Mouse (Mus musculus) limb, embryonic 12.5 days (tissue): Measurements from ENCODE around the gene Gpbp1. TPM values are rescaled to one million over a fixed set of nuclear protein-coding genes. Genes with fewer than 3 reads are reported as not detected.

ENCODE experiments used
- ATAC-seq: fragments of 200-750 bp; cut with Nextera tagmentation; 2 replicates; pipeline ENCODE4 v1.8.0; 2017; ENCODE audit warnings: low read depth, moderate TSS enrichment; ENCODE audit not compliant: insufficient number of reproducible peaks, insufficient read depth, low FRiP score, low TSS enrichment
- H3K27ac ChIP-seq: fragments of 300-500 bp; sonication (generic); 2 replicates; pipeline ENCODE4 v1.5.1; 2016; ENCODE audit warnings: mild to moderate bottlenecking, moderate library complexity
- H3K27me3 ChIP-seq: fragments of 300-500 bp; sonication (generic); 2 replicates; pipeline ENCODE4 v1.6.1; 2016; ENCODE audit warnings: mild to moderate bottlenecking, moderate library complexity
- H3K36me3 ChIP-seq: fragments of 300-500 bp; sonication (generic); 2 replicates; pipeline ENCODE4 v1.6.1; 2016; ENCODE audit warnings: mild to moderate bottlenecking, moderate library complexity
- H3K4me1 ChIP-seq: fragments of 300-500 bp; sonication (generic); replicated peaks from 2 replicates; pipeline ENCODE4 v1.6.1; 2016
- H3K4me2 ChIP-seq: fragments of 300-500 bp; sonication (generic); 2 replicates; pipeline ENCODE4 v1.6.1; 2016; ENCODE audit warnings: mild to moderate bottlenecking, moderate library complexity
- H3K4me3 ChIP-seq: fragments of 300-500 bp; sonication (generic); replicated peaks from 2 replicates; pipeline ENCODE4 v1.5.1; 2016; ENCODE audit warnings: mild to moderate bottlenecking
- H3K9ac ChIP-seq: fragments of 300-500 bp; sonication (generic); replicated peaks from 2 replicates; pipeline ENCODE4 v1.6.1; 2016; ENCODE audit warnings: mild to moderate bottlenecking, moderate library complexity
- H3K9me3 ChIP-seq: fragments of 300-500 bp; sonication (generic); 2 replicates; pipeline ENCODE4 v1.6.1; 2016; ENCODE audit warnings: mild to moderate bottlenecking, moderate library complexity
- WGBS: fragments of 180-500 bp; shearing (Covaris S2); methylation state at CpG from one replicate; pipeline ENCODE4 v1.1.7; 2016; 5-methylcytosine and 5-hydroxymethylcytosine counted together
- polyA plus RNA-seq: library from polyadenylated mRNA; unstranded; fragments of >200 nt; fragmentation: Nextera tagmentation; extraction: Ambion mirVana; gene quantifications from 2 replicates; pipeline ENCODE4 v1.2.1, GENCODE M21; 2016

Gpbp1 gene
- polyA plus RNA-seq, 1 experiment from 2014 or later: 117 TPM

- no peak for ATAC-seq
- Histone ChIP-seq H3K9ac (no peak overlapping the region), H3K4me3 (no peak overlapping the region), H3K27ac (no peak overlapping the region), H3K4me2 (no peak overlapping the region), H3K4me1 (no peaks in the 10 kb centered on the region), H3K27me3 (no peaks in the 10 kb centered on the region), H3K36me3 (peaks cover 25% of the 10 kb centered on the region; the same call in 1 of the 2 replicates), H3K9me3 (no peaks in the 10 kb centered on the region)
- WGBS: 25% methylated on average over 1 of the region's 1 CpGs
Measured at GRCm38 (mm10) chr13:111461424-111461823, 28.5 kb downstream of the Gpbp1 start.

GRCm38 (mm10) chr13:111456790-111457189 lies 33.1 kb downstream of the Gpbp1 start:
- Histone ChIP-seq H3K9ac (no peak overlapping the region), H3K4me3 (no peak overlapping the region), H3K27ac (no peak overlapping the region), H3K27me3 (no peaks in the 10 kb centered on the region), H3K4me1 (no peaks in the 10 kb centered on the region), H3K9me3 (no peaks in the 10 kb centered on the region), H3K4me2 (no peak overlapping the region), H3K36me3 (peaks cover 19% of the 10 kb centered on the region)
- ATAC-seq: no peak
- 64% methylated on average over 2 of the region's 2 CpGs for WGBS

GRCm38 (mm10) chr13:111444325-111444724 lies 45.6 kb downstream of the Gpbp1 start:
- ATAC-seq: no peak
- Histone ChIP-seq H3K4me1 (no peaks in the 10 kb centered on the region), H3K9ac (no peak overlapping the region), H3K4me2 (no peak overlapping the region), H3K27ac (no peak overlapping the region), H3K9me3 (no peaks in the 10 kb centered on the region), H3K36me3 (peaks cover 23% of the 10 kb centered on the region), H3K27me3 (no peaks in the 10 kb centered on the region), H3K4me3 (no peak overlapping the region)

- H3K36me3 ChIP-seq: peaks cover 61% of the 10 kb centered on the region
- H3K4me3 ChIP-seq: no peak overlapping the region
- H3K9me3 ChIP-seq: no peaks in the 10 kb centered on the region
- WGBS: 88% methylated on average over 1 of the region's 1 CpGs
- ATAC-seq: no peak
- H3K9ac ChIP-seq: no peak overlapping the region
- no peaks in the 10 kb centered on the region for H3K4me1 ChIP-seq
- no peak overlapping the region for H3K27ac ChIP-seq
- no peaks in the 10 kb centered on the region for H3K27me3 ChIP-seq
- H3K4me2 ChIP-seq: no peak overlapping the region
Measured at GRCm38 (mm10) chr13:111431174-111431573, 58.7 kb downstream of the Gpbp1 start.

- no peak for ATAC-seq
- Histone ChIP-seq H3K4me3 (no peak overlapping the region), H3K36me3 (peaks cover 14% of the 10 kb centered on the region), H3K9ac (no peak overlapping the region), H3K9me3 (no peaks in the 10 kb centered on the region), H3K27me3 (no peaks in the 10 kb centered on the region), H3K27ac (no peak overlapping the region), H3K4me2 (no peak overlapping the region), H3K4me1 (no peaks in the 10 kb centered on the region)
Measured at GRCm38 (mm10) chr13:111421330-111421729, 68.6 kb downstream of the Gpbp1 start.

GRCm38 (mm10) chr13:111418087-111418486 lies 71.8 kb downstream of the Gpbp1 start:
- no peaks in the 10 kb centered on the region for H3K4me1 ChIP-seq
- no peak overlapping the region for H3K4me3 ChIP-seq
- H3K27me3 ChIP-seq: no peaks in the 10 kb centered on the region
- peaks cover 5% of the 10 kb centered on the region; the same call in 1 of the 2 replicates for H3K36me3 ChIP-seq
- H3K9ac ChIP-seq: no peak overlapping the region
- no peak overlapping the region for H3K27ac ChIP-seq
- no peaks in the 10 kb centered on the region for H3K9me3 ChIP-seq
- H3K4me2 ChIP-seq: no peak overlapping the region
- ATAC-seq: no peak
- 64% methylated on average over 2 of the region's 2 CpGs for WGBS

- ATAC-seq: no peak
- Histone ChIP-seq H3K9ac (no peak overlapping the region), H3K27me3 (no peaks in the 10 kb centered on the region), H3K4me1 (0 out of 2 replicates have a peak, but pooled peaks cover 3% of the 10 kb centered on the region), H3K27ac (no peak overlapping the region), H3K4me2 (no peak overlapping the region), H3K36me3 (no peaks in the 10 kb centered on the region), H3K4me3 (no peak overlapping the region), H3K9me3 (no peaks in the 10 kb centered on the region)
- 35% methylated on average over 4 of the region's 4 CpGs for WGBS
Measured at GRCm38 (mm10) chr13:111413156-111413555, 76.8 kb downstream of the Gpbp1 start.

GRCm38 (mm10) chr13:111410831-111411230 lies 79.1 kb downstream of the Gpbp1 start:
- 1% methylated on average over 7 of the region's 7 CpGs for WGBS
- no peaks in the 10 kb centered on the region for H3K9me3 ChIP-seq
- peaks cover 3% of the 10 kb centered on the region; the same call in 1 of the 2 replicates for H3K4me1 ChIP-seq
- H3K4me3 ChIP-seq: no peak overlapping the region
- H3K27ac ChIP-seq: no peak overlapping the region
- no peak overlapping the region for H3K4me2 ChIP-seq
- no peaks in the 10 kb centered on the region for H3K27me3 ChIP-seq
- H3K9ac ChIP-seq: no peak overlapping the region
- no peaks in the 10 kb centered on the region for H3K36me3 ChIP-seq
- ATAC-seq: no peak

- no peaks in the 10 kb centered on the region for H3K36me3 ChIP-seq
- no peak overlapping the region for H3K4me2 ChIP-seq
- H3K9ac ChIP-seq: no peak overlapping the region
- ATAC-seq: no peak
- H3K9me3 ChIP-seq: no peaks in the 10 kb centered on the region
- H3K27me3 ChIP-seq: 0 out of 2 replicates have a peak, but pooled peaks cover 4% of the 10 kb centered on the region
- 62% methylated on average over 9 of the region's 9 CpGs for WGBS
- H3K4me3 ChIP-seq: no peak overlapping the region
- H3K27ac ChIP-seq: no peak overlapping the region
- peaks cover 3% of the 10 kb centered on the region; the same call in 1 of the 2 replicates for H3K4me1 ChIP-seq
Measured at GRCm38 (mm10) chr13:111406859-111407389, 83.0 kb downstream of the Gpbp1 start.

- ATAC-seq: no peak
- Histone ChIP-seq H3K27me3 (0 out of 2 replicates have a peak, but pooled peaks cover 4% of the 10 kb centered on the region), H3K4me3 (no peak overlapping the region), H3K27ac (no peak overlapping the region; the same call in 1 of the 2 replicates), H3K9ac (no peak overlapping the region), H3K4me2 (no peak overlapping the region), H3K36me3 (no peaks in the 10 kb centered on the region), H3K9me3 (no peaks in the 10 kb centered on the region), H3K4me1 (peaks cover 3% of the 10 kb centered on the region; the same call in 1 of the 2 replicates)
- 76% methylated on average over 3 of the region's 3 CpGs for WGBS
Measured at GRCm38 (mm10) chr13:111405956-111406355, 84.0 kb downstream of the Gpbp1 start.

- Histone ChIP-seq H3K27me3 (peaks cover 53% of the 10 kb centered on the region), H3K4me3 (no peak overlapping the region)
- 19% methylated on average over 5 of the region's 5 CpGs for WGBS
Measured at GRCm38 (mm10) chr13:111397600-111398151, 92.2 kb downstream of the Gpbp1 start.

GRCm38 (mm10) chr13:111397061-111397460 lies 92.8 kb downstream of the Gpbp1 start:
- Histone ChIP-seq H3K4me1 (peaks cover 16% of the 10 kb centered on the region), H3K4me2 (no peak overlapping the region), H3K36me3 (no peaks in the 10 kb centered on the region), H3K27ac (no peak overlapping the region), H3K27me3 (peaks cover 59% of the 10 kb centered on the region), H3K9ac (no peak overlapping the region), H3K9me3 (no peaks in the 10 kb centered on the region), H3K4me3 (no peak overlapping the region)
- WGBS: 38% methylated on average over 7 of the region's 7 CpGs
- ATAC-seq: no peak

More at GRCm38 (mm10) chr13:111397600-111398151, 92.2 kb downstream of the Gpbp1 start:
- H3K27ac ChIP-seq: no peak overlapping the region
- no peaks in the 10 kb centered on the region for H3K36me3 ChIP-seq
- no peak overlapping the region for H3K4me2 ChIP-seq
- no peaks in the 10 kb centered on the region for H3K9me3 ChIP-seq
- H3K4me1 ChIP-seq: peaks cover 16% of the 10 kb centered on the region
- H3K9ac ChIP-seq: no peak overlapping the region
- ATAC-seq: no peak
